Mouse (Mus musculus) naive thymus-derived CD4-positive, alpha-beta T cell, adult 2 months (primary cell): ENCODE measurements at regions not wholly inside any gene's neighbourhood (a gene's known extent, or its start where the extent isn't known, plus 50 kb on each side); places are given as distances from the start of the nearest gene placed in this dataset.
A peak's percentile ranks its signal among the peaks of the same experiment; 100 is the strongest.

Experiments
- DNase-seq: peaks from one replicate; pipeline ENCODE4 v3.0.0-alpha.2; 2011; ENCODE audit warnings: low read depth

DNA sequence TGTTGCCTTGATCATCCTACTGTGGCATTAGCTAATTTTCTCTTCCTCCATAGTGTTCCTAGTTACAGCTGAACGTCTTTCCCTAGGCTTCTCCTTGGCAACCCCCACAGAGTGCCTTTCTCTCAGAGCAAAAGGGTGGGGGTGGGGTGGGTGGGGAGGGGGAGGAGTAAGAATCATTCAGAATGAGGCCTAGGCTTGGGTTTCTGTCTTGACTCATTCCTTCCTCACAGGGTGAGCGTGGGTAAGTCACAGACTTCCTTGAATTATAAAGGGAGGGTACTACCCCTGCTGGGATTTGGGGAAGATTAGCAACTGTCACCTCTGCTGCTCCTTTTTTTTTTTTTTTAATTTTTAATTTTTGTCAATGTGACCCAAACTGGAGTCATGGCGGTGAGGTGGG lies 114.5 kb downstream of the Dhx35 start:
- no peak for DNase-seq

DNA sequence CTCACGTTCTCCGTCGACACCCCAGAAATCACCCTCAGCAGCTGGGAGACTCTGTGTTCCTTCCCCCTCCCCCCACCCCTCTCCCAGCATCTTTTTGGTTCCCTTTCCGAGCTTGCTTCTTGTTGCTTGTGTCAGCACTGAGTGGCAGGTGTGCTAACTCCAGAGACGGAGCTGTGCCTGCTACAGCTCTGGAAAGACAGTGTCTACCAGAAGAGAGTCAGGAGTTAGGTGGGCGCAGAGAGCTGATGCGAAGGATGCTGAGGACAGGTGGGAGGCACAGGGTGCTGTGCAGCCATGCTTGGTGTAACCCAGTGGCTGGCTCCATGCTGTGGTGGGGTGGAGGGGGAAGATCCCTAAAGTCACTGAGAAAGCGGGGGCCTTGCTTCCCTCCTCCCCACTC lies 115.7 kb downstream of the Dhx35 start:
- no peak for DNase-seq

DNA sequence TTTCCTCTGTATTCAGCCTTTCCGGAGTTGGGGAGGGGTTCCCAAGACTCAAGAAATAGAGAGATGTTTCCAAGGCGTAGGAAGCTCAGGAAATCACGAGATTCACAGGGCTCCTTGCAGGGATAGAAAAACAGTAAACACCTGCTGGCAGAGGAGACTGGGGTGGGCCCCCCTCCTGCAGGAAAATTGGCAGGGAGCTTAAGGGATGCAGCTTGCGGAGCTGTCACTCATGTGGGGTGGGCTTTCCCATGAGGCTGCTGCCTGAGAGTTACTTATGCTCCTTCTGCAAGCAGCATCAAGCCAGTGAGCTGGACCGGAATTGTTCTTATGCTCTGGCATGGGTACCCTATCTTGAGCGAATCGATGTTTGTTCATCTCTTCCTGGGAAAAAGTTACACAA lies 116.6 kb downstream of the Dhx35 start:
- no peak for DNase-seq

DNA sequence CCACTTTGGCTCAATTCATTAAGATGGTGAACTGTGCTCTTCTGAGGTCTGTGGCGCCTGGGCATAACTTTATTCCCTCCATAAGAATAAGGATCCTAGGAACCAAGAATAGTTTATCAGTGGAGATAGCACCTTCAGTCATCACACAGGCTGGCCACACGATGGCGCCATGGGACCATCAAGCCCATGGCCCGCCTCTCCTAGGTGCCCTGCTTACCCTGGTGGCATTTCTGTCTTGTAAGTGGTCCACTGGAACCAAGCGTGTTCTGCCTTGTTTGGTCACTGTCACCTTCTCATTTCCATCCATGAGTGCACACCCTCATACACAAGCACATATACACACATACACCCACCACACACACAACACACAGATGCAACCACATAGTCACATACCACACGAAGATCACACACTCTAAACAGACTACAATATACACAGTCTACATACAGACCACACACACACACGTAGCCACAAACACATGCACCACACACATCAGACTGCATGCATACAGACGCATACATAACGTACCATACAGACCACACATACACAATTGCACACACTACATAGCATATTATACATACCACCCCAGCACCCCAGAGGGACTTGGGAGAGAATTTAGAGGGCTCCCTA lies 118.1 kb downstream of the Dhx35 start:
- peak; percentile 7 for DNase-seq

DNA sequence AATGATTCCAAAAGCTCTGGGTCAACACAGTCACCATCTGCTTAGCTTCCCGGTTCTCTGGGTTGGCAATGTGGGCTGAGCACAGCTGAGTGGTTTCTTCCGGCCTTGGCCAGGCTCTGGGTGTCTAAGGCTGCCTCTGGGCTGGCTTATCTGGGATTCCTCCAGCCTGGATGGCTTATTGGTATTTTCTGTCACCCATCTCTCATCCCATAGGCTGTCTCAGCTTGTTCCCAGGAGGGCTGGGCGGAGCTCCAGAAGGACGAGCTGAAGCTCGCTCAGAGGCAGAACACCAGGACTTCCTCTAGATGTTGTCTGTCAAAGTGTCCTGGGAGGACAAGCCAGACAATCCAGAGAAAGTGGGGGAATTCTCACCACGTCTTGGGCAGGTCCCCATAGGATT lies 122.8 kb downstream of the Dhx35 start:
- no peak for DNase-seq

DNA sequence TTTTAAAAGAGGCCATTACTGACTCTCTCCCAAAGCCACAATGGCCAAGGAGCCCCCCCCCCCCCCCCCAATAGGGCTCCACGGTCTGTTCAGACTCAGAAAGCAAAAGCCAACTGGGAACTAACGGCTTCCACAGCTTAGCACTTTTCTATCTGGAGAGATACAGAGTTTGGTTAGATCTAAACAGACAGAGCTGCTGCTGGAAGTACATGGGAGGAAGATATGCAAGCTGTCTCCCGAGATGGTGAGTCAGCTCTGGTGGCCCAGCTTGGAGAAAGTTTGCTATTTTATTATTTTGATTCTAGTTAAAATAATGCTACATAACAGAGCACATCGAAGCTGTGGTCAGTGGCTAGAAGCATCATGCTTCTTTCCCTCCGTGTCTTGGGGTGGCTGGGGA lies 123.7 kb downstream of the Dhx35 start:
- no peak for DNase-seq

DNA sequence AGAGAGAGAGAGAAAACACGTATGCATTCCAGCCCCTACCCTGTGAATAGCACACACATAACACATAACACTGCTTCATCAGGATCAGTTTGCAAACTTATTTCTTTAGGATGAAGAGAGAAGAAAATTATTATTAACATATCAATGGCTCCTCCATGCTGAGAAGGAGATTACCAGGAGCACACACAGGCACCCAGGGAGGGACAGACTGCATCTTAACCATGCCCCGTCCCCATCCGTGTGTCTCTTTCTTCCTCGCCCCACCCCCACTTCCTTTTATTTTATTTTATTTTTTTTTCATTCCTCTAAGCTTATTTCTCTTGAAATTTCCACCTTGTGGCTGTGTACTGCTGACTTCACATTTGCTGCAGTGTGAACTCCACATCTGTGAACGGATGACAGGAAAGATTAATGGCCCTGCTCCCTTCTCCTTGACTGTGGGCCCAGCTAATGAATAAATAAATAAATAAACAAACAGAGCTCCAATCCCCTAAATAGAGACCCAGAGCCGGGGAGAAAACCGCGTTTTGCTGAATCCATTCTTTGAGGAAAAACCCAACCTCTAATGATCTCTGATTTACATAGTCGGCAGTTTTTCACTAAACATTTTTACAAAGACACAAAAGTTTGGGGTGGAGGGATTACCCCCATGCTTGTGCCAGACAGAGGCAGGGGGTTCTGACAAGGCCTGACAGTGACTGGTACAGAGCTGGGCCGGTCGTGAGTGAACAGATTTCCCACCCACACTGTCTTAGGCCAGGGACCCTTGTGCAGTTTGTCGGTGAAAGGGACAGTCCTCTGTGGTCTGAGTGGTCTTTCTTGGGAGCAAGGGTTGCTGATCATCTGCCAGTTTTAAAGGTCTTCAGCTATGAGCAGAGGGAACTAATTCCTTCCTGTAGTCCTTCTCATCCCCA lies 127.0 kb downstream of the Dhx35 start:
- DNase-seq, result no peak

DNA sequence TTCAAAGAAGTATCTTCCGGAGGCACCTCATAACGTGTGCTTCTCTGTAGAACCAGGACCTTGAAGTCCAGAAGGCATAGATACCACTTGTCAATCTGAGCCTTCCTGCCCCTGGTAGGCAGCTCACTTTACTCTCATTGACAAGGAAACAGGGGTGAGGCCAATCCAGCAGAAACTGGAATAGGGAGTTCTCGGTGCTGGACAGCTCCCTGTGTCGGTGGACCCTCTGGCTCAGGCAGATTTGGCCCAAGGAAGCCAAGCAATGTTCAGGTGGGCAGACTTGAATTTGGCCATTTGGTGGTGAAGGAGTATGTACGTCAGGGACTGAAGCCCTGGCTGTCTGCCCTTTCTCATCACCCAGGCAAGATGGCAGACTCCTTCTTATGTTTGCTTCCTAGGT lies 128.2 kb downstream of the Dhx35 start:
- DNase-seq, result no peak

DNA sequence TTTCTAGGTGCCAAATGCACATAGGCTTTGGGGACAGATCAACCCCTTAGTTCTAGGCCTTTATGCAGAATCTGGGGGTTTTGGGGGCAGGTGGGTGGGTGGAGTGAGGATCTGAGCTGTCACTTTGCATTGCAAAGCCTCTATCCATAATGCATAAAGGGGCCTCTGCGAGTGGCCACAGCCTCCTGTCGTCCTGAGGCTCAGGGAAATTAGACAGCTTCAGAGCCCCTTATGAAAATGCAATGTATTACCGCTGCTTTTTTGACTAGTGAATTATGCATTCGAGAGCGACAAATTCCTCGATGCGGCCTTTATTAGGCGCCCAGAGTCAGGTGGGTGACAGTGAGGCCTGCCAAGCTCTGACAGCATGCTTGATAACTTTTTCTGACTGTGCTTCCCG lies 134.9 kb downstream of the Dhx35 start:
- DNase-seq, result no peak

DNA sequence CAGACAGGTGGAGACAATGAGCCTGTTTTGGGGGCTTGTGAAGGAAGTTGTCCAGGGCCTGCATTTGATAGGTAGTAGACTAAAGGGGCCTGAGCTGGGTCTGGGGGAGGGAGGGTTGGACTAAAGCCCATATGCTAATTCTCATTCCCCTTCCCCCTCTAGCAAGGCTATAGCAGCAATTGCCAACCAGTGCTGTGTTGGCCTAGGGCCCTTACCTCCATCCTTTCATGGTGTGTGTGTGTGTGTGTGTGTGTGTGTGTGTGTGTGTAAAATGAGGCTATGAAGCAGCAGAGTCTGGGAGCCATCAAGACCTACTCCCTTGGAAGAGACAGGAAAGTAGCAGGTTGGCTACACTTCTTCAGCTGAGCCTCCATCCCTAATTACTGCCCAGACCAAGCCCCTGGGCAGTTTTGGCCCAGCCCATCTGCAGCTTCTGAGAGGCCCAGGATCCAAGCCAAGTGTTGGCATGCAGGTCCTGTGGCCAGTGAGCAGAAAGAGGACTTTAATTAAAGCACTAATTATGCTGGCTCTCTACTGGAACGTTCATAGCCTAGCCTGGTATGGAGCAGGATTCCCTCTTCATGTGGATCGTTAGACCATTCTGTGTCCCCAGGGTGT lies 143.4 kb downstream of the Dhx35 start:
- DNase-seq, result no peak

DNA sequence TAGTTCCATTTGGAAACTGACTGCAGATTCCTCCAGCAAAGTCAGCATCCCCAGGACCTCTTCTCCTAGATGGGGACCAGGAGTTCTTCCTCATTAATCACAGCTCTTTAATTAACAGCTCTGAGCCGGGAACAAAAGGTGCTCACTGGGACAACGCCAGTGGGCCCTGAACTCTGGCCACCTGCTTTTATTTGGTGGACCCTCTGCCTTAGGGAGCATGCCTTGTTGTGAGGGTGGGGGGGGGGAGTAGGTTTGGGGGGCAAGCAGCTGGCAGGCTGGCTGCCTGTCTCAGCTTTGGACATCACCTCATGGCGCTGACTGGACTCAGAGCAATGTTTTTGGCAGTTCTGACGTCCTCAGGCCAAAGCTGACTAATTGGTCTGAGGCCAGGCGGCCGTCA lies 154.8 kb downstream of the Dhx35 start:
- no peak for DNase-seq

DNA sequence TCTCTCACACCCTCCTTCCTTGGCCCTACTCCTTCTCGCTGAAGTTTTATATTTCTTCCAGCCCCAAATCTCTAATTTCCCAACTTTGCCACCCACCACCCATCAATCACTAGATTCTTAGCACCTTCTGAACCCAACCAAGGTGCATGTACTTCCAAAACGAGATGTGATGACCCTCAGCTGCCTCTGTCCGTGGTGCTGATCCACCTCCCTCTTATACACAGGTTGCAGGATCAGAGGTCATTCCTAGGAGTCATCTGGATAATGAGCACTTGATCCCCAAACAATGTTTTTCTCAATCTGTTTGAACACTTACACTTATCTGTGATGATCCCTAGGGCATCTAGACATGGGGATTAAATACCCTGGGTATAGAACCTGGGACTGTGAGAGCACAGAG lies 156.5 kb downstream of the Dhx35 start:
- DNase-seq, result no peak

DNA sequence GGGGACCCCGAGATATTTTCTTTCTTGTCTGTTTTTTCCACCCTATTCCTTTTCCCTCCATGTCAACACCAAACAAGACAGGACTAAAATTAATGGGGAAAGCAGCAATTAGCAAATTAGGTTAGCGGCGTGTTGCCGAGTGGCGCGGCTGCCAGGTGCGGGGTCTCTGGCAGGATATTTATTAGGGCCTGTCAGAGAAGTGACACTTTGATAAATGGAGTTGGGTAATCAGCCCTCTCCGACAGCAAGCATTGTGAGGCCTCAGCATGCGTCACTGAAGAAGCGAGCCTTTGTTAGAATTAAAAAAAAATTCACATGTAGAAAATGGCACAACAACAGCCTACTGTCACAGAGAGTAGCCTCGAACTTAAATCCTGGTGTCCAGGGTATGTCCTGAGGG lies 162.3 kb downstream of the Dhx35 start:
- no peak for DNase-seq

DNA sequence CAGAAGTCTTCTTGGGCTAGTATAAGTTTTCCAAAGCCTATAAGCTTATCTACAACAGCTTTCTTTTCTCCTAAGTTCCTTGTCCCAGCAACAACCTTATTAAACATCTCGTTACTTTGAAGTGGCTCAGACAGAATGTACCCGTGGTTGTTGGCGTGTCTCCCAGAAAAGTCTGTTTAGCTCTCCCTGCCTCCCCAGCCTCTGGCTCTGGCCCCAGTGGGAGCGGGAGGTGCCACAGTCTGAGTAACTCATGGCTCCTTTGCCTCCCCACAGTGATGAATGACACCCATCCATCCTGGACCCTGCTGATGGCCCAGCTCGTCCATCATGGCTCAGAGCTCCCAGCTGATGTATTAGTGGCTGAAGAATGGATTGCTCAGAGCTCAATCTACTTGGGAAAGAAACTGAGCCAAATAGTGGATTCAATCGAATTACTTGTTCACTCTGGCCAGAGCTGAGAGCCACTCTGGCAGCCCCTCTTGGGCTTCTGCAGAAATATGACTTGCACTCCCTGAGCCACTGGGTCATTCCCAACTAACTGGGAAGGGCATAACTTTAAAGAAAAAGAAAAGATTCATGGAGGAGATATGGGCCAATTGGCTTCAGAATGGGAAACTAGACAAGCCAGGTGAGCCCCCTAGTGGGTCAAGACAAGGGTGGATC lies 170.5 kb downstream of the Dhx35 start:
- DNase-seq, result no peak

DNA sequence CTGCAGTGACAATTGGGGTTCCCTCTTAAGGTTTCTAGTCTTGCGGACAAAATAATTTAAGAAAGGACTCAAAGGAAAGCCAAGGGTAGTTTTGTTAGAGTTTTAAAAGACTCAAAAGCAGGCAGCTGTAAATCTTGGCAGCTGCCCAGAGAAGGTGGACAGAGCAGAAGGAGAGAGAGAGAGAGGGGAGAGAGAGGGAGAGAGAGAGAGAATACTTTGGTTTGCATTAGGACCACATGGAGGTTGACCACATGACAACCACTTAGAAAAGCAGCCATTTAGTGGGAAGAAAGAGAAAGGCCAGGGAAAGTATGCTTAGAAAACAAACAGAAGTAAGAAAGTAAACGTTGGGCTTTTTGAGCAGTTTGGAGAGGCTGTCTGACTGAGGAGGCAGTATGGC lies 177.6 kb downstream of the Dhx35 start:
- DNase-seq, result no peak

DNA sequence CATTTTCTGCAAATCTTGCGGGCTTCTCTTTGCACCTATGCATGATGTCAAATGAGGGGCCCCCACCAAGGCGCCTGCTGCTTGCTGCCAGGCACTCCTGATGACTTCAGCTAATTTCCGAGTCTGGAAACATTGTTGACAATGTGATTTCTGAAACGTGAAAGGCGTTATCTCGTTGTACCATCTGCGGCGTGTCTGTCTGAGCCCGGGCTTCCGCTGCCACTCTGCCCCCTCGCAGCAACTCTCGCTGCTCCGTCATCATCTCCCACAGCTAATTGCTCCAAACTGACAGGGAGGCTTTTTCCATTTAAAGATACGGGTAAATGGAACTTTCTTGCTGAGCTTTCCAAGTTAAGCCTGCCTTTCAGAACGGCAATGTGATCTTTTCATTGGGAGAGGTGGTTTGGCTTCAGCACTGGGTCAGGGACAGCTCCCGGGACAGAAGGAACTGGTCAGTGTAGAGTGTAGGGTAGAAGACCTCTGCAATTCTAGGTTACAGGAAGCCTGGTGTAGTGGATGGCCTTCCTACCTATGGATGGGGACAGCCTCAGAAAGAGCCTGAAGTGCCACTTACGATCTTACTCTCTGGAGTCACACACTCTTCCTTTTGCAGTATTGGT lies 191.0 kb downstream of the Dhx35 start:
- no peak for DNase-seq

DNA sequence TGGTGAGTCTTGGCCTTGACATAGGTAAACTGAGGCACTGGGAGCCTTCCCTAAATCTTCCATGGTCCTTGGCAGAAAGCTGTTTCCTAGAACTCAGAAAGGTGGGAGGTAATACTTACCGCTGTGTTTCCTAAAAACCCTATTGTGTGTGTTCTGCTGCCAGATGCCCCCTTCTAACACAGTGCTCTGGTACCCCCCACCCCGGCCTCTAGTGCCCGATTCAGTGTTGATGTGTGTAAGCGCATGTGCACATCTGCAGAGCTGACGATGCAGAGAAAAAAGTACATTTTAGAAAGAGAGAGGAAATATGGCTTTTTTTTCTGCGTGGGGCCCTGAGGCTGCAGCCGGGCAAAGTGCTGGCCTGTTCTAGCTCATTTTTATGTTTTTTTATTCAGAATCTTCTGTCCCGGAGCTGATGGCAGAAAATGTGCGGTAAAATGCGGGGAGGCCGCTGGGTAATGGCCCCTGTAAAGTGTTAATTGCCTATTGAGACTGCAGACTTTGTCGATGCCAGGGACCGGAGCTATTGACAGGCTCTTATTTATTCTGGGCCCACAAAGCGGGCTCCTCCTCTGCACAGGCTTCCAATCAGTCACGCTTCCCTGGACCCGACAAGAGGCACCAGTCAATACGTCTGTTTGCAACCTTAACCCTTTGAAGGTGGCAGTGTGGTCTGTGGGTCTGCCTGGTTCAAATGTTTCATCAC lies 208.0 kb downstream of the Dhx35 start:
- DNase-seq, result no peak

DNA sequence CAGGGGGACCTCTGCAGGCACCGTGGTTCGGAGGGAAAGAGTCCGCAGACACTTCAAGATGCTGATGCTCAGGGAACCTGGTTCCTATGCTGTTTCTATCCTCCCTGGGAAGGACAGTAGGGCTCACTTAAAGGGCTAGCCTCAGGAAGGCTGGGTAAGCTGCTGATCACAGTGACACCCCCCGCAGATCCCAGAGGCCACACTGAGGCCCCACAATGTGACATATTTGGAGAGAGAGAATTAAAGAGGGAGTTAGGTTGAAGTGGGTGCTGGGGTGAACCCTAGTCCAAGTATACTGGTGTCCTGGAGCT lies 208.5 kb downstream of the Dhx35 start:
- no peak for DNase-seq

DNA sequence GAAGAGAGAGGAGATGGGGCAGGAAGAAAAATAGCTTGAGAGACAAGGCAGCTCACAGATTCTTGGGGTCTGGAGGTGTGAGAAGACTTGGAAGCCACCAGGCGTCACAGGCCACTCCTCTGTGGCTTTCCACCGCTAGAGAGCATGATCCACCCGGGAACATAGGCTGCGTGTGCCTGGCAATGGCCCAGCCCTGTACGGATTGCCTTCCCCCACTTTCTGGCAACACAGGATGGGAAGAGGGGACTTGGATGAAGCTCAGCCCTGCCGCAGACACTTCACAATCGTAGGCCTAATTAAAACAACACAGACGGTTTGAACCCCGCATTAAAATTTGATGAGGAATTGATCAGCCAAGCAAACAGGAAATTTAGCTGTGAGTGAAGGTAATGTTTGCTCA lies 209.8 kb downstream of the Dhx35 start:
- DNase-seq, result no peak

DNA sequence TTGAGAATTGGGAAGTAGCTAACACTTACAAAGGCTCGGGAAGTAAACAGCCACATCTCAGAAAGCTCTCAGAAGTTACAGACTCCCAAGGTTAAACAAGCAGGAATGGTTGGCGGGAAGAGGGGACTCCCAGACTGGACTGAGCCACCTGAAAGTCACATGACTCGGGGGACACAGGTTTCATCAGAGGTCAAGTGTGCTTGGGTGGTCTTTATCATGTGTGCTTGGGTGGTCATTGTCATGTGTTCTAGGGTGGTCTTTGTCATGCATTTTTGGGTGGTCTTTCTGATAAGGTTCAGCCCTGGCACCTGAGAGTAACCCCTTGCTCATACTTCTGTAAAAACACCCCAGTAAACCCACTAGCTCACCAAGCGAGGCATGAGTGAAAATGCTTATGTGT lies 218.1 kb downstream of the Dhx35 start:
- no peak for DNase-seq

DNA sequence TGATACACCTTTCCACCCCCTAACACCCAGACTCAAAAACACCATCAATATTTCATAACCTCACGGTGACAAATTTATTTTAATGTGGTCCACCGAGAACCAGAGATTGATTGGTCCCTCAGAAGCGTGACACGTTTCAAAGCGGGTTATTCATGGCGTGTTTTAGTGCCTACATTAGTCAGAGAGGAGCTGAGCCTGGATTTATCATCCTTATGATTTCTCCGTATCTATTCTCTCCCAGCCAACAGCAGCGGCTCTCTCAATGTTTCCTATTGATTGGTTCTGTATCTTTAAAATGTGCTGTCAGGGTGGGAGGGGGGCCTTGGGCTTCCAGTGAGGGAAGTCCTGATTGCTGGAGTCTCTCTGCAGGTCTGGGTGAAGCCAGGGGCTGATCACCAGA lies 219.9 kb downstream of the Dhx35 start:
- DNase-seq, result no peak
